Mouse (Mus musculus) liver, adult 2 months (tissue): Measurements from ENCODE around the gene Lrrc15.

Source experiments
- CTCF ChIP-seq: fragments of 200-500 bp; IDR thresholded peaks from 2 replicates; pipeline ENCODE4 v1.5.1; 2011; ENCODE audit warnings: low read depth, low read length, control low read depth
- POLR2A ChIP-seq: fragments of 200-500 bp; IDR thresholded peaks from 2 replicates; pipeline ENCODE4 v1.6.1; 2011; ENCODE audit warnings: low read length, control low read depth; ENCODE audit not compliant: insufficient read depth; ENCODE audit errors: extremely low read depth

DNA sequence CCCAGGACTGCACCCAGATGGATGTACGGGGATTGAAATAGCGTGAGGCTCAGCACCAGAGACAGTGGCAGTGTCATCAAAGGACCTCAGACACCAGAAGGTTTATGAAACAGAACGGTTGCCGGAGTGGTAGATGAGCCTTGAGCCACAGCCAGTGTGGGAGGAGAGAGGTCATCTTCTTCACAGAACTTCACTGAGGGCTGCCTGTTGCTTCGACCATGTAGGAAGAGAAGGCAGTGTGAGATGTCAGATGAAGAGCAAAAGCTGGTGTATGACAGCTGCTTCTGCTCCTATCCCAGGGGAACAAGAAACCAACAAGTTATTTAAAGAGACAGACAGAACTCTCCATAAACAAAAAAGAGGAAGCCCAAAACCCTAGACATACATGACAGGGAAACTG, 21.2 kb upstream of the Lrrc15 start:
- TF ChIP-seq CTCF (no peak), POLR2A (no peak)
